Mouse (Mus musculus): Measurements from ENCODE around the gene Ttc16.

GRCm38 (mm10) chr2:32787176-32787575 lies 11.7 kb upstream of the Ttc16 start:
- TF ChIP-seq CTCF (IDR thresholded peaks at IDR 0.05; ENCODE audit: extremely low read depth, insufficient read depth, insufficient read length, insufficient replicate concordance) (no peak), POLR2A (IDR thresholded peaks at IDR 0.05; ENCODE audit: low read depth, low read length) (no peak)

All from spleen, adult 2 months (tissue).